Mouse (Mus musculus): ENCODE measurements around the gene Epb41. TPM values are rescaled to one million over a fixed set of nuclear protein-coding genes. Genes with fewer than 3 reads are reported as not detected.

Gene Epb41
- polyA plus RNA-seq, 1 experiment from 2014 or later: 95.5 TPM

DNA sequence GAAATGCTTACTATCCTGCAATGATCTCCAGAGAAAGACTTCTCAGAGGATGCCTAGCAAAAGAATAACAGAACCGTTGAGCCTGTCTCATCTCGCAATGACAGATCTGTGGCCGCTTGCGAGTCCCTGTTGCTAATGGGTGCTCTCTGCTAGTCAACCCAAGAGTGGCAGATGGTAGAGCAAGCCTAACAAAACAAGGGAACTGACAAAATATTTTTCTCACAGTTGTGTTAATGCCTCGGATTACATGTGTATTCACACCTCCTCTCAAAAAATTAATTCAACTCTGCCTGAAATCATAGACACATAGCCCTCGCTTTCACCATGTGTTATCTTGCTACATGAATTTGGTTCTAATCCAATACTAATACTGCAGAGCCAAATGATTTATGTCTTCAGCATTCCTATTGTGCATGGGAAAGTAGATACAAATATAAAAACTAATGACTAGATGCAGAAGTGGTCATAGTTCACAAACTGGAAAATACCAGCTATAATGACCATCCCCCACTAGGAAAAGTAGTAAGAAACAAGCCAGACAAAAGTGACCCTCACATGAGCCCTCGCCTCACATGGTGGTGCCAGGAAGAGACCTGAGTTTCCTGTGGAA, 104.8 kb downstream of the Epb41 start:
- ATAC-seq (ENCODE audit: low read depth): no peak
- H3K9ac ChIP-seq: no peak overlapping the region
- H3K4me1 ChIP-seq (replicated peaks): no peaks in the 10 kb centered on the region
- no peak overlapping the region for H3K4me3 ChIP-seq
- no peaks in the 10 kb centered on the region for H3K27me3 ChIP-seq
- H3K9me3 ChIP-seq: no peaks in the 10 kb centered on the region
- H3K4me2 ChIP-seq: no peak overlapping the region
- peaks cover 71% of the 10 kb centered on the region for H3K36me3 ChIP-seq
- WGBS: 82% methylated on average over 7 of the region's 7 CpGs
- no peak overlapping the region for H3K27ac ChIP-seq (replicated peaks)

DNA sequence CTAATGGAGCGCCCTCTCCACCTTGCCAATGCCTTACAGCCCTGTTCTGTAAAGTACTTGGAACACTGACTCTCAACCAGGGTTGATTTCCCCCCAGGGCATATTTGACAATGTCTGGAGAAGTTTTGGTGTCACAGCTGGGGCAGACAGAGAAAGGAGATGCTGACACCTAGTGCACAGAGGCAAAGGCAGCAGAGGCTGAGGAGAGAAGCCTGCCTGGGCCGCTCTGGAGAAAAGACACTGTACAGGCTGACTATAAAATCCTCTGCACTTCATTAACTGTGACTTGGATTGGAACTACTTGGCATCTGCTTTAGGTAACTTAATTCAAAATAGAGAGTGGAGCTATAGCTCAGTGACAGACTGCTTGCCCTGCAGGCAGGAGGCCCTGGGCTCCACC, 106.2 kb downstream of the Epb41 start:
- H3K9me3 ChIP-seq: no peaks in the 10 kb centered on the region
- peaks cover 72% of the 10 kb centered on the region for H3K36me3 ChIP-seq
- no peak overlapping the region for H3K4me2 ChIP-seq
- no peaks in the 10 kb centered on the region for H3K4me1 ChIP-seq (replicated peaks)
- H3K27ac ChIP-seq (replicated peaks): no peak overlapping the region
- H3K27me3 ChIP-seq: no peaks in the 10 kb centered on the region
- 69% methylated on average over 2 of the region's 2 CpGs for WGBS
- no peak overlapping the region for H3K4me3 ChIP-seq
- ATAC-seq (ENCODE audit: low read depth): peak; percentile 63; the same call in 1 of the 2 replicates
- H3K9ac ChIP-seq: no peak overlapping the region

DNA sequence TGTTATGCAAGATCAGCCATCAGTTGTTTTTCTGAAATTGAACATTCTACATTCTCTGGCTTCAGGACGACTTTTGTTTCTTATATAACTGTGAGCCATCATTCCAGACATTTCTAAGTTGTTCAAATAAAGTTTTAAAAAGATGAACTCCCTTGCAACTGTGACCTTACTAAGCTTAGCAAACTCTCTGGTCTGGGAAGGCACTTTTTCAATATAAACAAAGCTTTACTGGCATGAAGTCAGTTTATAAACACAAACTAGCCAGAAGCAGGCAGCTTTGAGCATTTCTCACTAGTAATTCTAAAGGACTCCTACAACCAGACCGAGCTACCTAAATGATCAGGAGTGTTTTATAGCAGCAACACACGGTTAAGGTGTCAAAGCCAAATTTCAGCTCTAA, 118.0 kb downstream of the Epb41 start:
- WGBS: 83% methylated on average over 3 of the region's 3 CpGs
- Histone ChIP-seq H3K4me3 (no peak overlapping the region), H3K27me3 (no peaks in the 10 kb centered on the region), H3K27ac (replicated peaks) (no peak overlapping the region), H3K9me3 (no peaks in the 10 kb centered on the region), H3K4me2 (no peak overlapping the region), H3K4me1 (replicated peaks) (no peaks in the 10 kb centered on the region), H3K9ac (no peak overlapping the region), H3K36me3 (peaks cover 48% of the 10 kb centered on the region)
- no peak for ATAC-seq (ENCODE audit: low read depth)

DNA sequence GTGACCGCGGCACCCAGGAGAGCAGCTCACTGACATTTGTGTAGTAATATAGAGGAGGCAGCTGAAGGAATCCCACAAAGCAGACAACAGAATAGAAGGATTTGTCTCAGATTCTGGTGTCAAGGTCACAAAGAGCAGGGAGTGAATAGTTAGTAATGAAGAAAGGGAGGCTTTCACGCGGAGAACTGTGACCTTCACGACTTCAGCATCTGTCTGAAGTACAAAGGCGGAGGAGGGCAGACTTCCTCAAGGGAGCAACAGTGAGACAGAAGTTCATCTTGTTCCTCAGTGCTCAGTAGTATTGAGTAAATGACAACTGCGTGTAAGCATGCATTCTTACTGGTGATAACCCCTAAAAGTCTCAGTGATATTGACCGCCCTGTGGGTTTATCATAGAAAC, 124.5 kb downstream of the Epb41 start:
- WGBS: 31% methylated on average over 8 of the region's 8 CpGs
- no peak overlapping the region for H3K9ac ChIP-seq
- H3K36me3 ChIP-seq: peaks cover 21% of the 10 kb centered on the region
- peaks cover 18% of the 10 kb centered on the region for H3K4me1 ChIP-seq (replicated peaks)
- no peak overlapping the region for H3K27ac ChIP-seq (replicated peaks)
- H3K27me3 ChIP-seq: no peaks in the 10 kb centered on the region
- no peak overlapping the region for H3K4me2 ChIP-seq
- no peaks in the 10 kb centered on the region for H3K9me3 ChIP-seq
- no peak overlapping the region for H3K4me3 ChIP-seq
- ATAC-seq (ENCODE audit: low read depth): no peak

DNA sequence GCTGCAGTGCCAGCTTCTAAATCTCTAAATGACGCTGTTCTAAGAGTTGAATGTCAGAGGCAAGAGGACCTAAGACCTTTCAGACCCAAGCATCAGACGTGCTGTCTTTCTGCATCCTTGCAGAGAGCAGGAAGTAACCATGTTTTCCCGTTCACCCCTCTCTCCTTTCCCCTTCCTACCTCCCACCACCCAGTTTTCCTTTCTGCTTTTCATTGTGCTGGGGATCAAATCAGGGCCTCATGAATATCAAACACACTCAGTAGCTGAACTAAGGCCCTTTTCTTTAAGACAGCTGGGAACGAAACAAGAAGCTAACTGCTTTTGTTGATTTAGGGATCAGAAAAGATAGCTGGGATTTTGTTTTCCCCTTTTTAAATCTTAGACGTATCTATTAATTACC, 125.2 kb downstream of the Epb41 start:
- ATAC-seq (ENCODE audit: low read depth): no peak
- no peaks in the 10 kb centered on the region for H3K9me3 ChIP-seq
- H3K36me3 ChIP-seq: peaks cover 15% of the 10 kb centered on the region
- H3K9ac ChIP-seq: no peak overlapping the region
- 21% methylated on average over 5 of the region's 5 CpGs for WGBS
- no peak overlapping the region for H3K27ac ChIP-seq (replicated peaks)
- H3K4me2 ChIP-seq: no peak overlapping the region
- peaks cover 22% of the 10 kb centered on the region for H3K4me1 ChIP-seq (replicated peaks)
- no peak overlapping the region for H3K4me3 ChIP-seq
- no peaks in the 10 kb centered on the region for H3K27me3 ChIP-seq

DNA sequence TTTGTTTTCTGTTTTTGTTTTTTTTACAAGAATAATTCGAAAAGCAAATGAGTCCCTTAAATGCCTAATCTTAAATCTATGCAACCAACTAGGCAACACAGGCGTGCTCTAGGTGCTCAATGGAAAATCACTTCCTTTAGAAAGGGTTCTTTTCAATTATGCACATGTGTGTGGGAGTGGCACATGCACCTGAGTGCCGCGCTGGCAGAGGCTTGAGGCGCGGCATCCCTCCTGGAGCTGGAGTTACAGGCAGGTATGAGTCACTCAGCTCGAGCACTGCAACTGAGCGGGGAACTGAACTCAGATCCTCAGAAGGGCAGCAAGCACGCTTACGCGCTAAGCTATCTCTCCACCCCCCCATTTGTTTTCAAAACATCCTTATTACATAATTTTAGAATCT, 127.3 kb downstream of the Epb41 start:
- no peak for ATAC-seq (ENCODE audit: low read depth)
- 86% methylated on average over 11 of the region's 11 CpGs for WGBS
- peaks cover 22% of the 10 kb centered on the region for H3K4me1 ChIP-seq (replicated peaks)
- no peak overlapping the region for H3K9ac ChIP-seq
- no peak overlapping the region for H3K4me3 ChIP-seq
- H3K27ac ChIP-seq (replicated peaks): no peak overlapping the region
- H3K36me3 ChIP-seq: no peaks in the 10 kb centered on the region
- H3K9me3 ChIP-seq: no peaks in the 10 kb centered on the region
- no peaks in the 10 kb centered on the region for H3K27me3 ChIP-seq
- H3K4me2 ChIP-seq: no peak overlapping the region

DNA sequence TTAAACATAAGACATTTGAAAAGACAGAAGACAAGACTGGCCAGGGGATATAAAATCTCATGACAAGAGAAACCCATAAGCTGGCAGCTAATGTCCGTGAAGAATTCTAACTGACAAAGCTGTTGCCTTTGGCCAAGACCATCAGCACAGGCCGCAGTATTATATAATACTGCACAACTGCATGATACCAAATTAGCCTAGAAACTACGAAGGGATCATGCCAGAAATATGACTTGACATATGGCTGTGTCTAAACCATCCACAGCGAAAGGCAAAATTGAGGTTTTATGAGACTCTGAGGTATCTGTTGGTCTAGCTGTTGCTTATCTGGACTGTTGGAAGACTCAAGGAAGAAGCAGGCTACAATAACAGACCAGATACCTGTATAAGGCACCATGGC, 134.3 kb downstream of the Epb41 start:
- Histone ChIP-seq H3K27me3 (no peaks in the 10 kb centered on the region), H3K4me2 (no peak overlapping the region), H3K36me3 (peaks cover 25% of the 10 kb centered on the region), H3K27ac (replicated peaks) (no peak overlapping the region), H3K9me3 (no peaks in the 10 kb centered on the region), H3K4me3 (no peak overlapping the region), H3K9ac (no peak overlapping the region), H3K4me1 (replicated peaks) (peaks cover 12% of the 10 kb centered on the region; the same call in 1 of the 2 replicates)
- 92% methylated on average over 4 of the region's 4 CpGs for WGBS
- no peak for ATAC-seq (ENCODE audit: low read depth)

DNA sequence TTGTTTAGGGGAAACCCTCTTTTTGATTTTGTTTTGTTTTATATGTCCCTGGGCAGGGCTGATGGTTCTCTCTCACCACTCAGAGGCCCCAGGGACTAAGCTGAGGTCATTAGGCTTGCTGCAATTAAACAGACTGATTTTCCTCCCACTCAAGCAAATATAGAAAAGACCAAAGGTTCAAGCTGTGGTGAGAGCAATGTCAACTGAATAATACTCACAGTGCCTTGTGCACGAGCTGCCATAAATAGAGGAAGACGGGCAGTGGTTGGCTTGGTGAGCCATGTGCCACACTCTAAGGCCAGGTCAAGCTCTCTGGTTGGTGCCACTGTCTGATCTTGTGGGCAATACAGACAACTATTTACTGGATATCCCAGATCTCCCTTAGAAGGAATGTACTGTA, 135.7 kb downstream of the Epb41 start:
- ATAC-seq (ENCODE audit: low read depth): no peak
- no peak overlapping the region for H3K4me3 ChIP-seq
- no peak overlapping the region for H3K9ac ChIP-seq
- no peaks in the 10 kb centered on the region for H3K9me3 ChIP-seq
- H3K27ac ChIP-seq (replicated peaks): no peak overlapping the region
- WGBS: 66% methylated on average over 2 of the region's 2 CpGs
- peaks cover 6% of the 10 kb centered on the region; the same call in 1 of the 2 replicates for H3K4me1 ChIP-seq (replicated peaks)
- H3K4me2 ChIP-seq: no peak overlapping the region
- H3K27me3 ChIP-seq: no peaks in the 10 kb centered on the region
- peaks cover 39% of the 10 kb centered on the region for H3K36me3 ChIP-seq

DNA sequence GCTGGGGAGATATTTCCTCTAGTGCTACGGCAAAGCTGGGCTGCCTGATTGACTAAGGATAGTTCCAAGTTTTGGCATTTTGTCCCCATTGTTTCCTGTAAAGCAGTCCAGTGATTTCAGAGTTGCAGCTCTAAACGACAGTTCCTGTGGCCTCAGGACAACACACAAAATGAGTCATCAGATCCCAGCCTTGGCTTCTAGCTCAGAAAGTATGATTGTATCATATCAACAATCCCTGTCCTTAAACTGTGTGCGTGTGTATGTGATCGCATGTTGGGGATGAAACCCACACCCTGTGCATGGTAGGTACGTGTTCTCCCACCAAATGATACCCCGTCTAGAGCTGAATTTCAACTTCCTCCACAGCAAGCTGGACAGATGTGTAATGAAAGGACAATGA, 146.0 kb downstream of the Epb41 start:
- no peak for ATAC-seq (ENCODE audit: low read depth)
- Histone ChIP-seq H3K9ac (no peak overlapping the region), H3K36me3 (peaks cover 100% of the 10 kb centered on the region)

DNA sequence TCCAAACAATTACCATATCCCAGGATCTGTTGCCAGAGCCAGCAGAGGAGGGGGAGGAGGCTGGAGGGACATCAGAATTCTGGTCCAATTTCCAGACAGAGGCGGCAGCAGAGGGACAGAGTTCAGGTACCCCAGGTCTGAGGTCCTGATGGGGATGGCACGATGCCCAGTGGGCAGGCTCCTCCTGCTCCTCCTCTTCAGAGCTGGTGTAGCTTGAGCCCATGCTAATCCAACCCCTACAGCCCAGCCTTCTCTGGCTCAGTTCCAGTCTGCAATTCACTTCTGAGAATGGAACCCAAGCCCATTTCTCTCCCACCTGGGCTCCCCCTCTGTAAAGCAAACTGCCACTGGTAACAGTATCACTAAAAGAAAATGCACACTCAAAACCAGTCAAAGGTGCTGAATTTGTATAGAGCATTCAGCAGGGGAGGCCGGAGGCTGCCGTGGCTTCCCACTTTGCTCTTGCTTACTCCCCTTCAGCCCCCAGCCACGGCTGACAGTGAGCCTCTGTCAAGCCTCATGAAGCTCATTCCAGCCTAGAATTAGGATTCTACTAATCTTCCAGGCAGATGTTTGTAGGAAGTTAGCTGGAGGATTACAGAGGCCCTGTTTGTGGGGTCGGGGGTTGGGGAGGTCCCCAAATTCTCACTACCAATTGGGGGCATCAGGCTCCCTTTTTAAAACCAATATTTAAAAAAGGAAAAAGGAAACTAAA, 150.9 kb downstream of the Epb41 start:
- 76% methylated on average over 6 of the region's 6 CpGs for WGBS
- no peaks in the 10 kb centered on the region for H3K9me3 ChIP-seq
- peaks cover 44% of the 10 kb centered on the region for H3K4me1 ChIP-seq (replicated peaks)
- ATAC-seq (ENCODE audit: low read depth): no peak
- no peak overlapping the region for H3K27ac ChIP-seq (replicated peaks)
- no peak overlapping the region for H3K4me2 ChIP-seq
- H3K36me3 ChIP-seq: peaks cover 61% of the 10 kb centered on the region
- H3K4me3 ChIP-seq: no peak overlapping the region
- peaks cover 70% of the 10 kb centered on the region for H3K27me3 ChIP-seq
- H3K9ac ChIP-seq: no peak overlapping the region

More for the DNA sequence above, 146.0 kb downstream of the Epb41 start:
- 91% methylated on average over 6 of the region's 6 CpGs for WGBS
- Histone ChIP-seq H3K27ac (replicated peaks) (no peak overlapping the region), H3K27me3 (peaks cover 22% of the 10 kb centered on the region), H3K4me1 (replicated peaks) (peaks cover 4% of the 10 kb centered on the region), H3K9me3 (no peaks in the 10 kb centered on the region), H3K4me2 (no peak overlapping the region), H3K4me3 (no peak overlapping the region)

DNA sequence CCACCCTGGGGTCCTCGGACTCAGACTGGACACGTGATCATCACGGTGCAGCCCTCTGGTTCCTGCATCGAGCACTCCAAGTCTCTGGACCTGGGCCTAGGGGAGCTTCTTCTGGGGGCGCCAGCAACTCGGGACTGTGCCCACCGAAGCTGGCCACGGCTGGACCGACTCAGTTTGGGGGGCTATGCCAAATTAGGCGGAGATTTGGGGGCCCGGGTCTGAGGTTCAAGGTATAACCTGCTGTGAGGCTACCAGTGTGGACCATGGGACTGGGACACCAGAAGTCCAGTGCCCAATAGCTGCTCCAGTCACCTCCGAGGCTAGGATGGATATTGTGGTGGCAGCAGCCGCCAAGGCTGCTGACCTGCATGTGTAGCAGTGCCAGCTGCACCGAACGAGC, 152.7 kb downstream of the Epb41 start:
- Histone ChIP-seq H3K9me3 (no peaks in the 10 kb centered on the region), H3K27me3 (peaks cover 89% of the 10 kb centered on the region), H3K9ac (0 out of 2 replicates have a peak overlapping the region, but pooled peaks have one; percentile 71), H3K4me3 (peak overlapping the region; percentile 49), H3K4me1 (replicated peaks) (peaks cover 52% of the 10 kb centered on the region), H3K4me2 (peak overlapping the region; percentile 75), H3K36me3 (peaks cover 42% of the 10 kb centered on the region), H3K27ac (replicated peaks) (no peak overlapping the region)
- WGBS: 65% methylated on average over 15 of the region's 15 CpGs
- no peak for ATAC-seq (ENCODE audit: low read depth)

DNA sequence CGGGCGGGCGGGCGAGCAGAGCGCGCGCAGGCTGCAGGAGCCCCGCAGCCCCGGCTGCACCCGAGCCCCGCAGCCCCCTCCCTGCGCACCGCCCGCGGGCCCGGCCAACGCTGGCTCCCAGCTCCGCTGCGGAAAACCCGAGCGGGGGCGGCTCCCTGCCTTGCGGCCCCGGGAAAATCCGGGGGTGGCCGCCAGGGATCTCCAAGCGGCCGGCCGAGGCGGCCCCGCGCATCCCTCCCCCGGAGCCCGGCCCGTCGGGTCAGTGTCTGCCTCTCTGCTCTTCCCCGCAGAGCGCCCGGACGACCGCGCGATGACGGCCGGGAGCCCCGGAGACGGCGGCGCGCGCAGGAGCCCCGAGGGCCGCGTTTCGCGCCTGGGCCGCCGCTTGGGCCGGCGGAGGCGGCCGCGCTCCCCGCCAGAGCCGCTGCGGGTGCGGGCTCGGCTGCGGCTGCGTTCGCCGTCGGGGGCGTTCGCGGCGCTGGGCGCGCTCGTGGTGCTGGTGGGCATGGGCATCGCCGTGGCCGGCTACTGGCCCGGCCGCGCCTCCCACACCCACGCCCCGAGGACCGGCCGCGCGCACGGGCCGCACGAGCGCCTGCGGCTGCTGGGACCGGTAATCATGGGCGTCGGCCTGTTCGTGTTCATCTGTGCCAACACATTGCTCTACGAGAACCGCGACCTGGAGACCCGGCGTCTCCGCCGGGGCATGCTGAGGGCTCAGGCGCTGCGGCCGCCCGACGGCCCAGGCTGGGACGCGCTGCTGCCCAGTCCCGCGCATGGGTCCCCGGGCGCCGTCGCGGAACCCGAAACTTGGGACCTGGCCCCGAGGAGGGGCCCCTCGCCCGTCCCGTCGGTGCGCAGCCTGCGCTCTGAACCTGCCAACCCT, 153.4 kb downstream of the Epb41 start, which contains the start of gene Tmem200b:
Gene Tmem200b (plus strand): TSS at position 311 of the 886 bp plus-strand sequence.
- peaks cover 96% of the 10 kb centered on the region for H3K27me3 ChIP-seq
- peak within 1 kb of the TSS; percentile 71 for H3K9ac ChIP-seq
- WGBS: 3% methylated on average over 82 of the region's 130 CpGs
- H3K9me3 ChIP-seq: no peaks in the 10 kb centered on the region
- H3K36me3 ChIP-seq: peaks cover 35% of the 10 kb centered on the region
- H3K4me1 ChIP-seq (replicated peaks): peaks cover 55% of the 10 kb centered on the region
- H3K27ac ChIP-seq (replicated peaks): no peak within 1 kb of the TSS
- peak within 1 kb of the TSS; percentile 75 for H3K4me2 ChIP-seq
- ATAC-seq (ENCODE audit: low read depth): peak; percentile 25; the same call in 1 of the 2 replicates
- peak within 1 kb of the TSS; percentile 49 for H3K4me3 ChIP-seq
